Mouse (Mus musculus): Measurements from ENCODE around the gene Arih1.

DNA sequence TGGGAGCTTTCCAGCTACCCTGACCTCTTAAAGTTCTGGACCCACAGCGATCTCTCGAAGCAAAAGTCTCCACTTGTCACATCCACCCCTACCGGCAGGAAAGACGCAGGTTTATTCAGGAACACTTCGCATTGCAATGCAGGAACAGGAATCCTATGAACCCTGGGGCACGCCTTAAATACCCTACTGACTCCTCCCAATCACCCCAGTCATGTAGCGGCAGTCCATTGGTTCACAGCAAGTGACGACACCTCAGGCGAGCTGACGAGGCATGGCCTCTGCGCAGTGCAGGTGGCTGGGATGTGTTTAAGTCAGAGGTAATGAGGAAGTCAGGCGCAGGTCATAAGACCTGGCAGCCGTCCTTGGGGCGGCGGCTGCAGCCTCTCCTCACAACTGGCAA, 110.8 kb downstream of the Arih1 start:
- TF ChIP-seq CTCF (IDR thresholded peaks at IDR 0.05; ENCODE audit: low read depth) (no peak), EP300 (IDR thresholded peaks at IDR 0.05; ENCODE audit: low read depth) (no peak)
